Mouse (Mus musculus) olfactory bulb, adult 2 months (tissue): ENCODE results near the gene Cdh18.

Experiments used
- CTCF ChIP-seq: fragments of 200-500 bp; IDR thresholded peaks from 2 replicates; pipeline ENCODE4 v1.5.1; 2012; ENCODE audit warnings: low read depth, mild to moderate bottlenecking, low read length, moderate library complexity; ENCODE audit not compliant: insufficient read depth
- POLR2A ChIP-seq: fragments of 200-500 bp; IDR thresholded peaks from 2 replicates; pipeline ENCODE4 v1.6.1; 2012; ENCODE audit warnings: mild to moderate bottlenecking, low read depth, low read length, moderate library complexity; ENCODE audit not compliant: insufficient read depth

DNA sequence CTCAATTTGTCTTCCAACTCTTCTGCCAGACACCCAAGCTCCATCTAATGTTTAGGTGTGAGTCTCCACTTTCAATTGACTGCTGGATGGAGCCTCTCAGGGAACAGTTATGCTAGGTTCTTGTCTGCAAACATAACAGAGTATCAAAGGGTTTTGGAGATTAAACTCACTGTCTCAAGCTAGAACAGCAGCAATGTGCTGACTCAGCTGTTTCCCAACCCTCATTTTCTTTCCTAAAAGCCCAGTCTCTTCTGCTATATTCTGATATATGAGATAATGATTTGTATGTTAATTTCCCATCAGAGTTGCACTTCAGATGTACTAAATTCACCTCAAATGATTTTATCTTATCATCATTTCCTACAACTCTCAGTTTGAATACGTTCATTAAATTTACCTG is 398.4 kb downstream of the Cdh18 start:
- TF ChIP-seq CTCF, result no peak
- TF ChIP-seq POLR2A, result no peak
